Mouse (Mus musculus) small intestine, adult 2 months (tissue): ENCODE data around the gene Slc17a6.

Source experiments
- CTCF ChIP-seq: fragments of 200-500 bp; IDR thresholded peaks from 2 replicates; pipeline ENCODE4 v1.5.1; 2012; ENCODE audit warnings: low read depth, mild to moderate bottlenecking, control low read depth, inconsistent platforms, low read length, moderate library complexity, mixed read lengths; ENCODE audit not compliant: insufficient replicate concordance, insufficient read length; ENCODE audit errors: extremely low read depth
- POLR2A ChIP-seq: fragments of 200-500 bp; IDR thresholded peaks from 2 replicates; pipeline ENCODE4 v1.6.1; 2012; ENCODE audit warnings: low read depth, mild to moderate bottlenecking, control low read depth, inconsistent platforms, low read length, moderate library complexity

DNA sequence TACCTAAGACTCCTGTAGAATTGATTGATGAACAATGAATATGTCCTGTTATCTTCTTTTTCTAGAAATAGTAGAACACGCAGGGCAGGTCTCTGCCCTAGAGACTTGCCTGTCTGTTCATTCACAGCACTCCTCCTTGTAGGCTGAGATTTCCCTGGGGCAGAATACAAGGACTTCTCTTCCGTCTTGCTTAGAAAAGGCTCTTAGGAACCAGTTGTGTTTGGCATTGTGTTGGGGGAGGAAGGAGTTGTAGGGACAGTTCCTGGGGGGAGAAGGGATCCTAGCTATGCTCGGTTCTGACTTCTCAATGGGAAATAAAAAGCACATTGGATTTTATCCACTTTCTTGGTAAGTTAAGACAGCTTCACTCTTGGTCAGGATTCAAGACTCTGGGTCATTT, 7.4 kb downstream of the Slc17a6 start:
- TF ChIP-seq POLR2A (no peak), CTCF (no peak)
